In genomic region chr10:128697072-128697725, GRCm38 (mm10) we compare ENCODE assay signal across 8 mouse cellular contexts. TPM values are rescaled to one million over a fixed set of nuclear protein-coding genes. Genes with fewer than 3 reads are reported as not detected.
DNase-seq lines count a peak whose midpoint lies in the region; ATAC-seq lines count a peak whose summit lies in the region.

No protein-coding gene starts in this region.

- peak overlapping the region; percentile 89; the same call in 1 of the 2 replicates for H3K4me3 ChIP-seq in limb, embryonic 15.5 days

- H3K4me2 ChIP-seq in limb, embryonic 15.5 days = peak overlapping the region; percentile 53; the same call in 1 of the 2 replicates

- H3K27ac ChIP-seq in limb, embryonic 15.5 days = peak overlapping the region; percentile 85

- peaks cover 4% of the 10 kb centered on the region; the same call in 1 of the 2 replicates for H3K4me1 ChIP-seq in limb, embryonic 15.5 days

- H3K9me3 ChIP-seq in limb, embryonic 15.5 days = no peaks in the 10 kb centered on the region

- ATAC-seq in limb, embryonic 15.5 days (ENCODE audit: insufficient number of reproducible peaks, low FRiP score, low TSS enrichment, low read depth) = no peak

- 80% methylated on average over 6 of the region's 6 CpGs for WGBS in limb, embryonic 15.5 days

- peak; percentile 89 for DNase-seq in heart, adult 11 months
- DNase-seq in heart, adult 9 months (ENCODE audit: low spot score in 2 of 2) = no peak
- peak; percentile 23 for DNase-seq in thymus, postnatal 4 days
- DNase-seq in thymus, postnatal 14 days = no peak
- no peak for DNase-seq in yolk sac, embryonic 10.5 days (ENCODE audit: low spot score)
- no peak for DNase-seq in urinary bladder, postnatal 4 days (ENCODE audit: low spot score in 2 of 2)
- DNase-seq in cerebellum, postnatal 25 days = no peak

- H3K9ac ChIP-seq in limb, embryonic 15.5 days = no peak overlapping the region

- peaks cover 44% of the 10 kb centered on the region for H3K36me3 ChIP-seq in limb, embryonic 15.5 days

- H3K27me3 ChIP-seq in limb, embryonic 15.5 days = no peaks in the 10 kb centered on the region

RNA-seq across cellular contexts. Expression of gene Rab5b, which starts 1.1 kb away (rescaled TPM):
- 90.6 and 97.4 TPM in 2 replicates for polyA plus RNA-seq in limb, embryonic 15.5 days (2015; fragmentation: Nextera tagmentation; extraction: Ambion mirVana)

RNA-seq across cellular contexts. Expression of gene Pmel, which starts 6.8 kb away (rescaled TPM):
- polyA plus RNA-seq in limb, embryonic 15.5 days (2015; fragmentation: Nextera tagmentation; extraction: Ambion mirVana) = 6.5 and 9.5 TPM in 2 replicates

RNA-seq across cellular contexts. Expression of gene Cdk2, which starts 7.6 kb away (rescaled TPM):
- 108 and 110 TPM in 2 replicates for polyA plus RNA-seq in limb, embryonic 15.5 days (2015; fragmentation: Nextera tagmentation; extraction: Ambion mirVana)

RNA-seq across cellular contexts. Expression of gene Suox, which starts 23.3 kb away (rescaled TPM):
- 22.1 and 24.7 TPM in 2 replicates for polyA plus RNA-seq in limb, embryonic 15.5 days (2015; fragmentation: Nextera tagmentation; extraction: Ambion mirVana)

RNA-seq across cellular contexts. Expression of gene Dgka, which starts 47.5 kb away (rescaled TPM):
- polyA plus RNA-seq in limb, embryonic 15.5 days (2015; fragmentation: Nextera tagmentation; extraction: Ambion mirVana) = 26.0 and 26.4 TPM in 2 replicates

Comparison
In these comparisons a context has a peak if more than half of its experiments do, and no peak if none do; other contexts are left out.
1. DNase-seq: peak in heart, adult 11 months (single experiment) and thymus, postnatal 4 days (single experiment); none in heart, adult 9 months (0 of 2), thymus, postnatal 14 days (single experiment), yolk sac, embryonic 10.5 days (single experiment), urinary bladder, postnatal 4 days (0 of 2) and cerebellum, postnatal 25 days (0 of 2).